Mouse (Mus musculus): ENCODE measurements around the gene Gm9507.
"Not testable (repeated sequence)": the region's sequence is repeated elsewhere in the genome, so short reads cannot be mapped to it uniquely, and the experiment has no call there.

Gene Gm9507

GRCm38 (mm10) chr10:77771225-77771624, 40.4 kb downstream of the Gm9507 start, which contains the start of gene Gm3238:
Gene Gm3238 (minus strand): TSS chr10:77771325.
- DNase-seq, result not testable (repeated sequence)

GRCm38 (mm10) chr10:77769727-77770126, 41.9 kb downstream of the Gm9507 start:
- DNase-seq, result no peak

All from lung, postnatal 14 days (tissue).